Mouse (Mus musculus) forebrain, postnatal 0 days (tissue): ENCODE measurements at regions not wholly inside any gene's neighbourhood (a gene's known extent, or its start where the extent isn't known, plus 50 kb on each side); places are given as distances from the start of the nearest gene placed in this dataset.
A peak's percentile ranks its signal among the peaks of the same experiment; 100 is the strongest.

Experiments used
- ATAC-seq: fragments of 200-750 bp; cut with Nextera tagmentation; 2 replicates; pipeline ENCODE4 v1.8.0; 2017; ENCODE audit warnings: mild to moderate bottlenecking, moderate library complexity
- DNase-seq: peaks from one replicate; pipeline ENCODE4 v3.0.0-alpha.2; 2015
- H3K27ac ChIP-seq: fragments of 300-500 bp; sonication (generic); 2 replicates; pipeline ENCODE4 v1.5.1; 2014; ENCODE audit warnings: low read depth, mild to moderate bottlenecking, antibody characterized with exemption, low read length, moderate library complexity, mixed read lengths
- H3K27me3 ChIP-seq: fragments of 300-500 bp; sonication (generic); 2 replicates; pipeline ENCODE4 v1.6.1; 2014; ENCODE audit warnings: mild to moderate bottlenecking, low read length, mixed read lengths; ENCODE audit not compliant: insufficient read depth
- H3K36me3 ChIP-seq: fragments of 300-500 bp; sonication (generic); 2 replicates; pipeline ENCODE4 v1.6.1; 2014; ENCODE audit warnings: mild to moderate bottlenecking, moderate library complexity; ENCODE audit not compliant: insufficient read depth
- H3K4me1 ChIP-seq: fragments of 300-500 bp; sonication (generic); 2 replicates; pipeline ENCODE4 v1.6.1; 2014; ENCODE audit warnings: antibody characterized with exemption; ENCODE audit not compliant: insufficient read depth
- H3K4me2 ChIP-seq: fragments of 300-500 bp; sonication (generic); 2 replicates; pipeline ENCODE4 v1.6.1; 2014; ENCODE audit warnings: low read depth, mild to moderate bottlenecking, moderate library complexity
- H3K4me3 ChIP-seq: fragments of 300-500 bp; sonication (generic); 2 replicates; pipeline ENCODE4 v1.5.1; 2014; ENCODE audit warnings: low read depth, low read length, mixed read lengths
- H3K9ac ChIP-seq: fragments of 300-500 bp; sonication (generic); 2 replicates; pipeline ENCODE4 v1.6.1; 2014; ENCODE audit warnings: mild to moderate bottlenecking
- H3K9me3 ChIP-seq: fragments of 300-500 bp; sonication (generic); 2 replicates; pipeline ENCODE4 v1.6.1; 2016; ENCODE audit warnings: low read length
- CTCF ChIP-seq: sonication (generic); IDR thresholded peaks from 2 replicates; pipeline ENCODE4 v1.5.1; 2016; ENCODE audit warnings: antibody characterized with exemption, control low read depth, low read depth
- WGBS: fragments of 180-500 bp; shearing (Covaris S2); extraction: QIAGEN DNeasy Blood & Tissue Kit; methylation state at CpG from one replicate; pipeline ENCODE4 v1.1.7; 2014; 5-methylcytosine and 5-hydroxymethylcytosine counted together

DNA sequence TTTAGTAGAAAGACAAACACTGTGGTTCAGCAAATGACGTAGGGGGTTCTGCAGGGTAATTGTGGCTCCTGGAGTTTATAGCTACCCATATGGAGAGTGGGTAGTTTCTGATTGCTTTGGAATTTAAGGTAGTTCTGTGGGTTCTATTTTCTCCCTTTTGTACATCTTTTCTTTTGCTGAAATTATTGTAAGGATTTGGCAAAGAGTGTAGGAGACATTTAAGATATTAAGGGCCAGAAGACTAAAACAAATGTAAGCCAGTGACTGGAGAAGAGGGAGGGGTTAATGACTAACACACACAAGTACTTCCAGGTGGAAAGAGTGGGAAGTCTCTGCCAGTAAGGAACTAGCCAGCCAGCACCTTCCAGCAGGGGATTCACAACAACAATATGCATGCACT, 318.9 kb upstream of the Sox9 start:
- Histone ChIP-seq H3K27ac (no peak overlapping the region), H3K4me2 (no peak overlapping the region), H3K9ac (no peak overlapping the region), H3K4me3 (no peak overlapping the region), H3K27me3 (no peaks in the 10 kb centered on the region), H3K9me3 (no peaks in the 10 kb centered on the region), H3K36me3 (no peaks in the 10 kb centered on the region), H3K4me1 (no peaks in the 10 kb centered on the region)
- DNase-seq (no peak), ATAC-seq (no peak)
- no peak for TF ChIP-seq CTCF
- 92% methylated on average over 1 of the region's 1 CpGs for WGBS

GRCm38 (mm10) chr11:112464386-112464785, 317.6 kb upstream of the Sox9 start:
- ATAC-seq: no peak
- Histone ChIP-seq H3K9me3 (no peaks in the 10 kb centered on the region), H3K4me3 (no peak overlapping the region), H3K4me2 (no peak overlapping the region), H3K27me3 (no peaks in the 10 kb centered on the region), H3K36me3 (no peaks in the 10 kb centered on the region), H3K4me1 (no peaks in the 10 kb centered on the region), H3K9ac (no peak overlapping the region), H3K27ac (no peak overlapping the region)
- no peak for TF ChIP-seq CTCF
- 58% methylated on average over 4 of the region's 4 CpGs for WGBS
- no peak for DNase-seq

- 51% methylated on average over 3 of the region's 3 CpGs for WGBS
- no peak for ATAC-seq
- TF ChIP-seq CTCF: no peak
- Histone ChIP-seq H3K27me3 (no peaks in the 10 kb centered on the region), H3K9me3 (no peaks in the 10 kb centered on the region), H3K27ac (no peak overlapping the region), H3K4me3 (no peak overlapping the region), H3K9ac (no peak overlapping the region), H3K4me1 (no peaks in the 10 kb centered on the region), H3K36me3 (no peaks in the 10 kb centered on the region), H3K4me2 (no peak overlapping the region)
- peak; percentile 64 for DNase-seq
Observed at GRCm38 (mm10) chr11:112470336-112470735, 311.7 kb upstream of the Sox9 start.

DNA sequence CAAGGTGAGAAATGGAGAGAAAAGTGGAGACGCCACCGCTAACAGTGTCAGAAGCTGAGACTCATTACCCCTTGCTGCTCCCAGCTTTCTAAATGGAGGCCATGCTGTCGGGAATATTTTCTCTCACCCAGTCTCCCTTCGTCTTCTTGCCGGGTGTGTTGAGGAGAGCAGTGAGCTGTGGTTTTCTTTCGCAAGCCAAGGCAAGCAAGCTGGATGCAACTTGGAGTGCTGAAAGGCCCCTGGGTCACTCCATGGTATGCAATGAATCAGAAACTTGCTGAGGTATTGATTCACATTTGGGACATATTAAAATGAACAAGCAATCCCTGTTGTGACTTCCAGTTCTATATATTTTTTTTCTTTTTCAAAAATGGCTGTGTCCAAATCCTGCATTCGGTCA, 308.8 kb upstream of the Sox9 start:
- no peak overlapping the region for H3K27ac ChIP-seq
- no peak overlapping the region for H3K4me2 ChIP-seq
- DNase-seq: no peak
- no peaks in the 10 kb centered on the region for H3K9me3 ChIP-seq
- ATAC-seq: no peak
- H3K36me3 ChIP-seq: no peaks in the 10 kb centered on the region
- H3K4me1 ChIP-seq: no peaks in the 10 kb centered on the region
- 84% methylated on average over 7 of the region's 7 CpGs for WGBS
- no peak overlapping the region for H3K4me3 ChIP-seq
- H3K9ac ChIP-seq: no peak overlapping the region
- no peak for TF ChIP-seq CTCF
- no peaks in the 10 kb centered on the region for H3K27me3 ChIP-seq

DNA sequence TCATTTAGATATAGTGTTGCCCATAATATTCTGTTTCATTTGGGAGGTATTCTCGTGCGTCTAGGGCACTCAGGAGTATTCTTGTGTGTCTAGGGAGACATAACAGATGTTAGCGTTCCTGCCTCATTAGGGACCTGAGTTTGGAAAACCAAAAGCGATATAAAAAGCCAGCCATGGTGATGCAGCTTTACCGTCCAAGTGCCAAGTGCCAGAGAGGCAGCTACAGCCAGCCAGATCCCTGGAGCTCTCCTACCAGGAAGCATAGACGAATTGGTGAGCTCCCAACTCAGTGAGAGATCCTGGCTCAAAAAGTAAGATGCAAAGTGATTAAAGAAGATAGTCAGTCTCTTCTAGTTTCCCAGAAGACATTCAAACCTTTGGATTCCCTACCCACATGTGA, 308.3 kb upstream of the Sox9 start:
- WGBS: 66% methylated on average over 6 of the region's 6 CpGs

DNA sequence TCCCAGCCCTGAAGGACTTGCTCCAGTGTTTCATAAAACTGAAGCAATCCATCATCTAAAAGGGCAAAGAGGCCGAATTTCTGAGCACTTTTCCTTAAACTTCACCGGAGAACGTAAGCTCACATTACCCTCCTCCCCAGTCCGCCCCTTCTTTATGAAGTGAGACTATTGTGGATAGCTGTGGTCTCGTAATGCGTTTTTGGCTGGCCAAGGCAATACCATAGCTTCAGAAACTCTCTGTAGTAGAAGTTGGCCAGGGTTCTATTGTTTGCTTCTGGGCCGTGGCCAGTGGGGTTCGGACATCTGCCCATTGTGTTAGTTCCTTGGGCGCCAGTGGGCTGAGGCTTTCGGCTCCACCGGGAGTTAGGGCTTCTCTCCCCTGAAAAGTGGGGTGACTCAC, 301.7 kb upstream of the Sox9 start:
- WGBS: 60% methylated on average over 11 of the region's 11 CpGs
- Histone ChIP-seq H3K4me2 (peak overlapping the region; percentile 17), H3K4me1 (no peaks in the 10 kb centered on the region), H3K27me3 (no peaks in the 10 kb centered on the region), H3K36me3 (no peaks in the 10 kb centered on the region), H3K4me3 (no peak overlapping the region), H3K9ac (no peak overlapping the region), H3K9me3 (no peaks in the 10 kb centered on the region), H3K27ac (no peak overlapping the region)
- DNase-seq: peak; percentile 1
- no peak for ATAC-seq
- TF ChIP-seq CTCF: no peak

More for the DNA sequence above, 308.3 kb upstream of the Sox9 start:
- no peak overlapping the region for H3K9ac ChIP-seq
- H3K4me3 ChIP-seq: no peak overlapping the region
- ATAC-seq (no peak), DNase-seq (peak; percentile 13)
- H3K27me3 ChIP-seq: no peaks in the 10 kb centered on the region
- no peaks in the 10 kb centered on the region for H3K4me1 ChIP-seq
- no peak for TF ChIP-seq CTCF
- no peaks in the 10 kb centered on the region for H3K36me3 ChIP-seq
- H3K27ac ChIP-seq: no peak overlapping the region
- H3K4me2 ChIP-seq: no peak overlapping the region
- H3K9me3 ChIP-seq: no peaks in the 10 kb centered on the region

- H3K27ac ChIP-seq: no peak overlapping the region
Observed at GRCm38 (mm10) chr11:112501781-112502180, 280.2 kb upstream of the Sox9 start.

GRCm38 (mm10) chr11:112519076-112519475, 262.9 kb upstream of the Sox9 start:
- no peak for TF ChIP-seq CTCF
- Histone ChIP-seq H3K36me3 (no peaks in the 10 kb centered on the region), H3K9me3 (no peaks in the 10 kb centered on the region), H3K27ac (no peak overlapping the region), H3K4me2 (no peak overlapping the region), H3K27me3 (no peaks in the 10 kb centered on the region), H3K4me1 (no peaks in the 10 kb centered on the region), H3K9ac (no peak overlapping the region), H3K4me3 (no peak overlapping the region)
- DNase-seq (no peak), ATAC-seq (no peak)
- WGBS: 39% methylated on average over 8 of the region's 8 CpGs

More at GRCm38 (mm10) chr11:112501781-112502180, 280.2 kb upstream of the Sox9 start:
- H3K9ac ChIP-seq: no peak overlapping the region
- peak; percentile 95 for ATAC-seq
- DNase-seq: peak; percentile 63
- H3K9me3 ChIP-seq: no peaks in the 10 kb centered on the region
- H3K36me3 ChIP-seq: no peaks in the 10 kb centered on the region
- no peak for TF ChIP-seq CTCF
- no peak overlapping the region for H3K4me3 ChIP-seq
- WGBS: 2% methylated on average over 5 of the region's 5 CpGs
- no peak overlapping the region for H3K4me2 ChIP-seq
- H3K27me3 ChIP-seq: no peaks in the 10 kb centered on the region
- H3K4me1 ChIP-seq: no peaks in the 10 kb centered on the region
